Mouse (Mus musculus): ENCODE results near the gene Tfap4.
"Not testable (repeated sequence)": the region's sequence is repeated elsewhere in the genome, so short reads cannot be mapped to it uniquely, and the experiment has no call there.

The Tfap4 gene

GRCm38 (mm10) chr16:4592909-4593875 lies 33.5 kb upstream of the Tfap4 start:
- DNase-seq (ENCODE audit: inconsistent ontology term), result peak; percentile 57

GRCm38 (mm10) chr16:4590236-4590635 lies 30.6 kb upstream of the Tfap4 start:
- DNase-seq (ENCODE audit: inconsistent ontology term), result no peak

GRCm38 (mm10) chr16:4587516-4588210 lies 28.0 kb upstream of the Tfap4 start:
- DNase-seq (ENCODE audit: inconsistent ontology term), result no peak

GRCm38 (mm10) chr16:4586531-4587123 lies 27.0 kb upstream of the Tfap4 start:
- peak; percentile 100 for DNase-seq (ENCODE audit: inconsistent ontology term)

GRCm38 (mm10) chr16:4585642-4586530 lies 26.2 kb upstream of the Tfap4 start:
- DNase-seq (ENCODE audit: inconsistent ontology term), result no peak

GRCm38 (mm10) chr16:4584438-4584837 lies 24.8 kb upstream of the Tfap4 start:
- DNase-seq (ENCODE audit: inconsistent ontology term), result no peak

GRCm38 (mm10) chr16:4583807-4584206 lies 24.2 kb upstream of the Tfap4 start:
- no peak for DNase-seq (ENCODE audit: inconsistent ontology term)

- DNase-seq (ENCODE audit: inconsistent ontology term), result not testable (repeated sequence)
These were observed 21.5 kb upstream of the Tfap4 start for GRCm38 (mm10) chr16:4581179-4581578.

- DNase-seq (ENCODE audit: inconsistent ontology term), result no peak
These were observed 19.0 kb upstream of the Tfap4 start for GRCm38 (mm10) chr16:4578630-4579029.

GRCm38 (mm10) chr16:4576873-4577272 lies 17.2 kb upstream of the Tfap4 start:
- no peak for DNase-seq (ENCODE audit: inconsistent ontology term)

GRCm38 (mm10) chr16:4576038-4576437 lies 16.4 kb upstream of the Tfap4 start:
- DNase-seq (ENCODE audit: inconsistent ontology term), result no peak

GRCm38 (mm10) chr16:4570737-4571136 lies 11.1 kb upstream of the Tfap4 start:
- DNase-seq (ENCODE audit: inconsistent ontology term), result no peak

GRCm38 (mm10) chr16:4567912-4568311 lies 8.3 kb upstream of the Tfap4 start:
- DNase-seq (ENCODE audit: inconsistent ontology term), result peak; percentile 83

- DNase-seq (ENCODE audit: inconsistent ontology term), result peak; percentile 53
These were observed 695 bp upstream of the Tfap4 start for GRCm38 (mm10) chr16:4560145-4560952.

GRCm38 (mm10) chr16:4558980-4559631 lies 548 bp downstream of the Tfap4 start:
- peak; percentile 60 for DNase-seq (ENCODE audit: inconsistent ontology term)

GRCm38 (mm10) chr16:4558384-4558979 lies 1.2 kb downstream of the Tfap4 start:
- peak; percentile 83 for DNase-seq (ENCODE audit: inconsistent ontology term)

GRCm38 (mm10) chr16:4557949-4558348 lies 1.7 kb downstream of the Tfap4 start:
- DNase-seq (ENCODE audit: inconsistent ontology term), result peak; percentile 42

GRCm38 (mm10) chr16:4557085-4557484 lies 2.6 kb downstream of the Tfap4 start:
- DNase-seq (ENCODE audit: inconsistent ontology term), result no peak

- DNase-seq (ENCODE audit: inconsistent ontology term), result no peak
These were observed 4.1 kb downstream of the Tfap4 start for GRCm38 (mm10) chr16:4555555-4555954.
